Mouse (Mus musculus) retina, adult 2 months (tissue): ENCODE data around the gene Pcdh15.

Source experiments
- DNase-seq: peaks from one replicate; pipeline ENCODE4 v3.0.0-alpha.2; 2012; ENCODE audit warnings: low read depth, low spot score

The Pcdh15 gene

DNA sequence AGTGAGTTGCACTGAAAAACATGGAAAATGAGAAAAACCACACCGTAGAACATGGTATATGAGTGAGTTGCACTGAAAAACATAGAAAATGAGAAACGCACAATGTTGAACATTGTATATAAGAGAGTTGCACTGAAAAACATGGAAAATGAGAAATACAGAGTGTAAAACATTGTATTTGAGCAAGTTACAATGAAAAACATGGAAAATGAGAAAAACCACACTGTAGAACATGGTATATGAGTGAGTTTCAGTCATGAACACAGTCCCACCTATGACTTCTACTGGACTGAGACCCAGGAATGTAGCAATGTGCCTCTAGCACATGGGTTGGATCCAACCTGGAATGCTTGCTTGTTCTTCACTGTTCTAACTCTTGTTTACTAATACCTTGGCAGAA lies 279.9 kb downstream of the Pcdh15 start:
- no peak for DNase-seq

DNA sequence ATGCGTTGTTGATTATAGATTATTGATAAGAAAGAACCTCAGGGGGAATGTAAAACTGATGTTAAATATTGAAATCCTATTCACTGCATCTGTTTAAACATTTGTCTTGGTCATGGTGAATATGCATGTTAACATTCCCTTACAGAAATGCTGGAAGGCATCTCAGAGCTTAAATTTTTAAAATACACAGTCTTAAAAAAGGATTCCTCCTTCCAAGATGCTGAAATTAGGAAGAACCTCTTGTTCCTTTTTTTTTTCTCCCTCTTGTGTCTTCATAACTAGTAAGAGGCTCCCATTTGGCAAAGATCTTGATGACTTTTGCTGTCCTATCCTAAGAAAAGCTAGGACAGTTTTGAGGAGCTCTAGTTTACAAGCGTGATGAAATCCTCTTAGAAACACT lies 284.9 kb downstream of the Pcdh15 start:
- DNase-seq, result no peak

DNA sequence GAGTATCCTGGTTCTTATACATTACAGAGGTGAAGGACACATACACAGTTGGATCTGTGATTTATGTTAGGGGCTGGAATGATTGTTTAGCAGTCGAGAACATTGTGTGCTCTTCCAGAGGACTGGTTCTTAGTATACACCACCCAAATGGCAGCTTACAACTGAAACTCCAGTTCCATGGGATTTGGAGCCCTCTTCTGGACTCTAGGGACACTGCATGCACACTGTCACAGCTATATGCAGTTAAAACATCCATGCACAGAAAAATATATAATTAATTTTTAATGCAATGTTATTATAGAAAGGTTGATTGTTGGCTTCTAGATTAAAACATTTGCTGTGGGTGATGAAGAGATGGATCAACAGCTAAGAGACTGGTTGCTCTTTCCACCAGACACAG lies 301.3 kb downstream of the Pcdh15 start:
- no peak for DNase-seq

DNA sequence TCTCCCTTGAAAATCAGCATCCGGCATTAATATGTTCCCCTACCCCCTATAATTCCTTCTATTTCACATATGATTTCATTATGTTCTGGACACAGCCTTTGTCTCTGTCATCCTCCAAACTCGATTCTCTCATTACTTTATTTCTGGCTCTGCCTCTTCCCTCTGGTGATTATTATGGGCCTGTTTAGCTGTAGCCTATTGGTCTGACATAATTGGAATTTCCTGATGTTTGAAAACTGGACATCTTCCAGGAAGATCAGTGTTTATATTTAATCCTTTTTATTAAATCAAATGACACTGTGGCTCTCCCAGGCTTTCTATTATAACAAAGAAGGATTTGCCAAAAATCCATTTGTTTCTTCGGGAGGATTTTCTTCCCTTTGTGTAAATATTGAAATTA lies 326.3 kb downstream of the Pcdh15 start:
- no peak for DNase-seq

DNA sequence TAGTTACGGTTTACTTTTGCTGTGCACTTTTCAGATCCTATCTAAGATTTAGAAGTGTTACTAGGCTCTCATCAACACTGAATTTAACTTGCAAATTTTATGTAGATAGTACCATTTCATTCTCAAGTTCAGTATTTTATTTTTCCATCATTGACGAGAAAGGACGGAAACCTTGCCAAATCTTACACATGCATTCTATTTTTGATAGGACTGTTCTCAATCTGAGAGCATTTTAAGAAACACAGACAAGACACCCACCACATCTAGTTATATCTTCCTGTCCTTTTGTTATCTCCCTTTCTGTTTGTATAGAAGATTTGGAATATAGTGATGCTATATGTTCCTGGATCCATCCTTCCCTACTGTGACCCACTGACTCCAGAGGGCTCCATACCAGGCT lies 332.2 kb downstream of the Pcdh15 start:
- DNase-seq, result no peak

DNA sequence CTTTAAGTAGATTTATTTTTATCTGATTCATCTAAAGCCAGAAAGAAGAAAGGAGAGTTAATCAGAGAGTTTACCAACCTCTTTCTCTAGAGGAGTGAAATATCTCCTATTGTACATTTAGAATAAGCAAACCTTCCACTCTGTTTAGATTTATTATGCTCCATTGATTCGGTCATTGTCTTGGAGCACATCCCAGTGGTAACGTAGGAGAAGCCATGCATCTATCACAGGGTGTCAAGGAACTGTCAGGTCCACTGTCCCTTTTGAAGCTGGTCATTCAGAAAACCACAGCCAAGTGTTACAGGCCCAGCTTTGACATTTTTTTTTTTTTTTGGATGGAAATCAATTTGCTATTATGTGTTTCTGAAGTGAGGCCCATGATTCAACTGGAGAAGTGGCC lies 384.9 kb downstream of the Pcdh15 start:
- no peak for DNase-seq

DNA sequence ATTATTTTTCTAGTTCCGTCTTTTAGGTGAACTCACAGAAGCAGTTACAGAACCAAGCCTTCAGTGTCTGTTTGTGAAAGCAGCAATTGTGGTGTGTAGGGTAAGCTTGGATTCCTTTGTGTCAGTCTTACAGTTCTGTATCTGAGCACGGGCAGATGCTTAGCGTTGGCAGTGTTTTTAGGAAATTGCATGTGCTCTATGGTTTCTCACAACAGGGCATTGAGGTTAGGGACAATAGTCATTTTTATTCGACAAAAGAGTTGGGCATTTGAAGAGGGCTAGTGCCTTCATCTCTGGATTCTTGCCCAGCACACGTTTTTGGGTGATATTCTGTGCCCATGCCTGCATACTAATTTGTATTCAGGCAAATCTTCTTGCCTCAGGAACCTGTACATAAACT lies 392.5 kb downstream of the Pcdh15 start:
- DNase-seq, result no peak

DNA sequence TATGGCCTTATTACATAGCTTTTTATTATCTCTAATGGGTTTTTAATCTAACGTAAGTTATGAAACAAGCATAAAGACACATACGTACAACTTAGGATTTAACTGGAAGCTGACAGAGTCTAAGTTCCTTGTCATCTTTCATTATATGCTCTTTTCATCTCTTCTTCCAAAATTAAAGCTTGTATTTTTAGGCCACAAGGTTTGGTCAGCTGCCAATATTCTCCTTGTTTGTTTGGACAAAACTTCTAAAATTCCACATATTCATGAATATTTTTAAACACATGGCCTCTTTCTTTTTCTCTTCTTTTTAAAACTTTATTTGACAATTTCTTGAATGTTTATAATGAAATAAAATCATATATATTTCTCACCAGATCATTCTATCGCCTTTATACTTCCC lies 415.7 kb downstream of the Pcdh15 start:
- DNase-seq, result no peak

DNA sequence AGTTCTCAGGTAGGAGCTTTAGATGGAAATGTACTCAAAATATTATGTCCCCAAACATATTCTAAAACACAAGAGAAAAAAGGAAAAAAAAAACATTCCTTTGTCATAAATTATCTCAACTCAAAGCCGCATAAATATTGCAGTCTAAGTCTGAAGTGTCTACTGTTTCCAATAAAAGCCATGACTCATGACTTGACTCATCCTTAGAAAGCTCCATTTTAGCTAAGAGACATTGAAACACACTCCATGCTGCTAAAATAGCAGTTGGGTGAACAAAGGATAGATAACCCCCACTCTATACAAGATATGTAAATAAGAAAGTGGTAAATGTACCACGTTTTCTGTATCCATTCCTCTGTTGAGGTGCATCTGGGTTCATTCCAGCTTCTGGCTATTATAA lies 416.6 kb downstream of the Pcdh15 start:
- DNase-seq, result no peak

DNA sequence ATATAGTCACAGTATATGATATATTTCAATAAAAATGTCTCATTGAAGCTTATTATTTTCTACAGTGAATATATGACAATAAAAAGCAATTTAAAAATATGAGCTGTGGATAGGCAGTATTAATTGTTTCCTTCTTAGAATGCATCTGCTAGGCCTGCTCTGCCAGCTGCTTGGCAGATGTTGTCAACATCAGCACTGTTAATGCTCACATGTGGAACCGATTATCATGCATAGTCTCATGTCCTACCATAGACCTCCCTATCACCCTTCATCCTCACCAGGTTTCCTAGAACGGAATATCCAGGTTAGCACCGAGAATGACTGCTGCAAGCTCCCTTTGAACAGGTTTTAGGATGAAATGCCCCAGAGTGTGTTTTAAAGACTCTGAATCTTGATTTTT lies 420.3 kb downstream of the Pcdh15 start:
- no peak for DNase-seq

DNA sequence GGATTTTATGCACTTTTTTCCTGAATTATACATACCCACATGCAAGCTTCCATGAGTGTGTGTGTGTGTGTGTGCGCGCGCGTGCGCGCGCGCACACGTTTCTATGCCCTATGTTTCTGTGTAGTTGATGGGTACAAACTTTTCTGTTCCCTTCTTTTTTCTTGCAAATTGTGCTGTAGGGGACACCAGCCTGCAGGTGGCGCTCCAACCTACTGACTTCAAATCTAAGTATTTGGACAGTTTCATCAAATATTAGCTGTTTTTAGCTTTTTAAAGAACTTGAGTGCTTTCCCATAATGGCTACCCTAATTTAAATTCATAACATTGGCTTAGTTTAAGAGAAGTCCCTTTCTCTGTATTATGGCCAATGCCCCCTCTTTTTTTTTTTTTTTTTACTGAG lies 453.7 kb downstream of the Pcdh15 start:
- DNase-seq, result peak; percentile 13

DNA sequence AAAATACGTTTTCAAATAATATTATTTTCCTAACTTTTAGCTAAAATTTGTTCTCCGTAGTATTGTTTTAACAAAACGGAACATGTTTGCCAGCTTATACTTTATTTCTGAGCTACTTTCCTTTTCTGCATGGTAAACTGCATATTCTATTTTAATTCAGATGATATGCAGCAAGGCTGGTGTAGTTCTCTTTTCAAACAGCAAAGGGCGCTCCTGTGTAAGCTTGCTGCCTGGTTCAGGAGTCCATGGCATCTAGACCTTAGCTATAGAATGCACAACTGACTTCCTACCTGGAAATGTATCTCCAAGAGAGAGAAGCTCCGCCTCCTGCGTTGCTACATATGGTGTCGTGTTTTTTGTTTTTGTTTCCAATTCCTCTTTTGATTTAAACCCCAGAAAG lies 465.1 kb downstream of the Pcdh15 start:
- DNase-seq, result peak; percentile 36

DNA sequence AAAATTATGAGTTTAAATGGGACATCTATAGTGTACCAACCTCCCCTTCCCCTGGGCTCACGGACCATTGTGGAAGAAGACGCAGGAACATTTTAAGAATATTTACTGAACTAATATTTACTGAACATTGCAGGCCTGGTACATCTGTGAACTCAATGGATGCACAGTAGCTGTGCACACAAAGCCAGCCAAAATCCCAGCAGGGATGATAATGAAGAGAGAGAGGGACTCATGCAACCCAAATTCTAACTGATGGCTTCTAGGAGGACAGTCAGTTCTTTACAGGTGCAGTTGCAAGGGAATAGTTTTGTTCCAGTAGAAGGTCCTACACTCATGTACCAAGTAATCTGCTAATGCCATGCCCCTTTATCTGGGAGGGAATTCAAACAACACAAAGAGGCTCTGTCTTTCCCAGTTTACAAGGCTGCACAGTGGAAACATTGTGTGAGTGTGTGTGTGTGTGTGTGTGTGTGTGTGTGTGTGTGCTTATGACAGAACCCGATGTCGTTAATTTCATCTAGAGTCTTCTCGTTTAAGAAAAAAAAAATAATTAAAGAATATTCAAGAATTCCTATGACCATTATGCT lies 475.7 kb downstream of the Pcdh15 start:
- no peak for DNase-seq

DNA sequence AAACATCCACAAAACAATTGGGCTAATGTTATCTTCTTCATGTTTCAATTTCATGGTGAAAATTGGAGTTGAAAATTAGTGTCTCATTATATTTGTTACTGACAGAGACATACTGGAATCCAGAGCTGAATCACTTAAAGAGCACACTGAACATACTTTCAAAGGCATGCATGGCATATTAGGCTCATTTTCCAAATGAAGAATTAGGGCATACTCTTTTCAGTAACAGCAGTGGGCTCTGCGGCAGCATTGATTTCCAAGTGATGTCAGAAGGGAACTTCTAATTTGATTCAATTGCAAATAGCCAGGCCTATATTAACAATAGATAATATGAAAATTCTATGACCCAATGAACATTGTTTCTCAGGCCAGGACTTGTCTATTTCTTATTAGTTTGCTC lies 568.4 kb downstream of the Pcdh15 start:
- no peak for DNase-seq

DNA sequence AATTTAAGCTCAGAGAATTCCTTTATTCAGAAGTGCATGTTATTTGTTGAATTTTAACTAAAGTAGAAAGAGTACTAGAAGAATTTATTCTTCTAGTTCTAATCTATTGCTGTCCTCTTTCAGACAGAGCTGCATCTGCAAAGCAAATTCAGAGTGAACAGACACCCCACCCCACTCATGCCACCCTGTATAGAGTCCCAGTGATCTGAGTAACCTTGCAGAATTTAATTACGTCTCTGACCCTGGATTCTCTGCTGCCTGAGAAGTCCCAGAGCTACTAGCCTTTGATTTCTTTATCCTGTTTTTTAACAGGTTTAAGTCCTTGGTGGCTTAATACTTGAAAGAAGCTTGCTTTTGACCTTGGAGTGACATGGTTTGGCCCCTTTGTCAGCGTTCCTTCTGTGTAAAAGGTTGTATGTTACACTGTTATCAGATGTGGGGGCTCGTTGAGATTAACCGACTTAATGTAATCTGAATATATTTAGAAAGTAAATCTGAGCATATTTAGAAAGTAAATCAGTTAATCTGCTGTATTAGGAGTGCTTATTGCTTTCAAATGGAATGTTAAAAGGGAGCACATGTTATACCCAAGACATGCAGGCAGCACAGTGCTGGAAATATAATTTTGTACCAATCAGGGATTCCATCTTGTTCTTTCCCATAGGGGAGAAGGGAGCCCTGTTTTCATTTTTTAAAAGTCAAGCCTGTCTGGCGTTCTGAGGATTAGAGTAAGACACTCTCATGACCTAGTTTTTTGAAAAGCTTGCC lies 601.6 kb downstream of the Pcdh15 start:
- peak; percentile 79 for DNase-seq

DNA sequence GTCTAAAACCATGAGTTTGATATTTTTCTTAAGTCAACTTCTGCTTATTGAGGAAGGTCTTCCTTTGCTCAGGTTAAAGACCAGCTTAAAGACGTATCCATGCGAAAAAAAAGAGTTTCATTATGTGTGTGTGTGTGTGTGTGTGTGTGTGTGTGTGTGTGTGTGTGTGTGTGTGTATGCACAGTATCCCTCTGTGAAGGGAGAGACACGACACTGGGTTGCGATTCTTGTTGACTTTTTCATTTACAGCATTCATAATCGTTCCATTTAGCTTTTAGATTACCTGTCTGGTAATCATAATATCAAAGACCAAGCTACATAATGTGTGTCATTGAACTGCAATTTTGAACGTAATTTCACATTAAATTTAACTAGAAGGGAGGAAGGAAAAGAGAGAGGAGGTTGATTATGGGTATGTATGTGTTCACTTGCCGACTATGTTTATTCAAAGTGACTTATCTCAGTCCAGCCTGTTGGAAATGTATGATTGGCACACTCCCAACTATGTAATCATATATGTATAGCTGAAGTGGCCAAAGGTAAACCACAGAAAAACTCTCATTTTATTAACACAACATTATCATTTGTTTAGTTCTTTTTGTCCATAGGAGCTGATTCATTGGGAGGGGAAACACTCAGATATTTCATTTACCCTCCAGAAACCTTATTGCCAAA lies 626.6 kb downstream of the Pcdh15 start:
- DNase-seq, result no peak

DNA sequence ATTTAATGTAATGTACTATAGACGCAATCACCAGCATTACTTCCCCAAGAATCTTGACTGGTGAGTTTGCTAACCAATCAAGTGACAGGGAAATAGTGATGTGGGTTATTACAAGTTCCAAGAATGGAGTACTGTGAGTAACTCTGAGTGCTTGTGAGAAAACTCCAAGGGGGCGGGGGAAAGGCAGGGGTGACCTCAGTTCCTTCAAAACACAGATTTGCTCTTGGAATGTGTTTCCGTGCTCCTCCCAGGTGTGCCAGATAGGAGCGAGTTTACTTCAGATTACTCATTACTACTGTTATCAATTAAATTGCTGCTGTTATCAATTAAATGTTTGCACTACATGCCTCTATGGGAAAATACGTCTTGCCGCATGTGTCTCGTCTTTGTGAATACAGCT lies 634.1 kb downstream of the Pcdh15 start:
- DNase-seq, result no peak

DNA sequence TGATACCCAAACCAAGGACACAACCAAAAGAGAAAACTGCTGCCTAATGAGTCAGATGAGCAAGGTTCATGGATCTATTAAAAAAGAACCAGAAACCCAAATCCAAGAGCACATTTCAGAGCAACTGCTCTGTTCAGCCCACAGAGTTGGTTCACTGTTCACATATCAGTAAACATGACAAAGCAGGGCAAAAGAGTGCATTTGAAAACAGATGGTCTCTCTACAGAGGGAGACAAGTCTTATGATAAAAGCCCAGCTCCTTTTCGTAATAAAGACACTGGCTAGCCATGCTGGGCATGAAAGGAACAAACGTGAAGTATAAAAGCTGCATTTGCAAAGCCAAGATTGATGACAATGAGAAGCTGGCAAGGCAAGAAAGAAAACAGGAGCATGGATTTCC lies 649.9 kb downstream of the Pcdh15 start:
- no peak for DNase-seq

DNA sequence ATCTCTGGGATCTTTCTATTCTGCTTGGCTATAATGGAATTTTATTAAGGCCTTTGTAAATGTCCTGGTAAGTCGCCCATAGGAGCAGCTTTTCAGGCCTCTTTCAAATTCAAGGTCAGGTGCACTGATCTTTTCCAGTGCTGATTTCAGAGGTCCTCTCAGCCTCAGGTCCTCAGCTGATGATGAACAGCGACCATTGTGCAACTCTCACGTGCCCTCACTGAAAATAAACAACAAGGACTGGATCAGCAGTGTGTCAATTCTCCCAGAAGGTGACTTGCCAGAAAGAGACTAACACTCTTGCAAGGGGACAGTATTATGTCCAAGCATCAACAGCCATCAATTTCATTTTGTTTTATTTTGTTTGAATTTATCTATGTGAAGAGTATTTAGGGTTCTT lies 654.7 kb downstream of the Pcdh15 start:
- DNase-seq, result no peak

DNA sequence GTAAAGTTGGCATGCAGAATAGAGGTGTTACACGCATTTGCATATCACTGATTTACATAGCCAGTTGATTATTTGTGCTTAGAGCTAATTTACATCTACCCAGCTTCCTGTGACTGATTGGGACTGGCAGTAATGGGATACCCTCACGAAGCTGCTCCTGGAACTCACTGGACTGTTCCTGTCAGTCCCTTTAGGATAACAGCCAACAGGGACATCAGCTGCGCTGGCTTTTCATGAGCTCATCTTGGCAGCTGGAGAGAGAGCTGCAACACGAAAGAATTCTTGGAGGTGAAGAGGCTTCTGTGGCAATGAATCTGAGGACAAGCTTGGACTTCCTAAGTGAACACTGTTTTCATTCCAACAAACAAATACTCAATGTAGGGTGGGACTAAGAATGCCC lies 683.8 kb downstream of the Pcdh15 start:
- DNase-seq, result no peak

DNA sequence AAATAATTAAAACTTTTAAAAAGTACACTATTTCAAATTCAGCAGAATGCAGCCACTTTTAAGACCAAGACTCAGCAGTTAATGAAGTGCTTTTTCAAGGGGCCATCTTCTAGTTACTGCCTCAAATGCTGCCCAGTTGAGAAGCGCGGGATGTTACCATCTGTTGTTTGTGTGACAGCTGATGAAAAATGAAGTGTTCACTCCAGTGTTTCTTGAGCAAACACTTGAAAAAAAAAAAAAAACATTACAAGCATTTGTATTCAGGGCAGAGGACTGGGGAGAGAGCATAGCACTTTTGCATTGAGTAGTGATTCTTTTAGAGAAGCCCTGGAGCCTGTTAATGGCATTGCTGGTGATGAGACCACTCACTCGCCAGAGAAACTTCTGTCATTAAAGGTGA lies 689.0 kb downstream of the Pcdh15 start:
- DNase-seq, result no peak

DNA sequence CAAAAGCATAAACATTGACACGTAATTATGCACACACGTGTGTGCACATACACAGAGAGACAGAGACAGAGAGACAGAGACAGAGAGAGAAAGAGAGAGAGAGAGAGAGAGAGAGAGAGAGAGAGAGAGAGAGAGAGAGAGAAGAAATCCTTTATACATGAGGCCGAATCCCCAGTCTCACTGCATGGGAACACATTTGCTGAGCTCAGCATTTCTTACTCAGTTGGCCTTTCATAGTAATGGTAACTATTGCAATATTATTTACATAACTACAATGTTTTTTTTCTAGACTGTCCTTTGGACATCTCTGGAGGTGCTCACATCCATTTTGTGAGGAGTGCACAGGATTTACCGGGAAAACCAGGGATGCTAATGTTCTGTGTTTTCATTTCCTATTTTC lies 705.9 kb downstream of the Pcdh15 start:
- no peak for DNase-seq

DNA sequence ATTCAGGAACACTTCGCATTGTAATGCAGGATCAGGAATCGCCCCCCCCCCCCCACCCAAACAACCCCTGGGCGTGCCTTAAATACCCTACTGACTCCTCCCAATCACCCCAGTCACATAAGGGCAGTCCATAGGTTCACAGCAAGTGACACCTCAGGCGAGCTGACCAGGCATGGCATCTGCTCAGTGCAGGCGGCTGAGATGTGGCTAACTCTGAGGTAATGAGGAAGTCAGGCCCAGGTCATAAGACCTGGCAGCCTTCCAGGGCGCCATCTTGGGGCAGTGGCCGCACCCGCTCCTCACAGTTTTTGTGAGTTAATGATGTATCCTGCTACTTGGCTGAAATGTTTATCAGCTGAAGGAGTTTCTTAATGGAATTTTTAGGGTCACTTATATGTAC lies 713.2 kb downstream of the Pcdh15 start:
- no peak for DNase-seq
